Mouse (Mus musculus) liver, embryonic 16.5 days (tissue): ENCODE measurements around the gene Lrrfip1. TPM values are rescaled to one million over a fixed set of nuclear protein-coding genes. Genes with fewer than 3 reads are reported as not detected.

Experiments used
- ATAC-seq: fragments of 200-750 bp; cut with Nextera tagmentation; 2 replicates; pipeline ENCODE4 v1.8.0; 2017; ENCODE audit warnings: low read depth, mild to moderate bottlenecking, moderate number of reproducible peaks, moderate library complexity
- H3K27ac ChIP-seq: fragments of 300-500 bp; sonication (generic); 2 replicates; pipeline ENCODE4 v1.5.1; 2014; ENCODE audit warnings: mild to moderate bottlenecking, low read length
- H3K27me3 ChIP-seq: fragments of 300-500 bp; sonication (generic); 2 replicates; pipeline ENCODE4 v1.6.1; 2014; ENCODE audit warnings: low read depth, low read length, mixed read lengths; ENCODE audit not compliant: control insufficient read depth, insufficient read depth
- H3K36me3 ChIP-seq: fragments of 300-500 bp; sonication (generic); 2 replicates; pipeline ENCODE4 v1.6.1; 2014; ENCODE audit warnings: mild to moderate bottlenecking; ENCODE audit not compliant: control insufficient read depth, insufficient read depth
- H3K4me1 ChIP-seq: fragments of 300-500 bp; sonication (generic); 2 replicates; pipeline ENCODE4 v1.6.1; 2014; ENCODE audit warnings: low read depth, low read length, mixed read lengths; ENCODE audit not compliant: control insufficient read depth
- H3K4me2 ChIP-seq: fragments of 300-500 bp; sonication (generic); 2 replicates; pipeline ENCODE4 v1.6.1; 2014; ENCODE audit warnings: low read depth, low read length, mixed read lengths
- H3K4me3 ChIP-seq: fragments of 300-500 bp; sonication (generic); 2 replicates; pipeline ENCODE4 v1.5.1; 2014; ENCODE audit warnings: low read depth, mild to moderate bottlenecking, low read length
- H3K9ac ChIP-seq: fragments of 300-500 bp; sonication (generic); 2 replicates; pipeline ENCODE4 v1.6.1; 2014; ENCODE audit warnings: low read depth, low read length
- H3K9me3 ChIP-seq: fragments of 300-500 bp; sonication (generic); replicated peaks from 2 replicates; pipeline ENCODE4 v1.6.1; 2016; ENCODE audit warnings: low read length; ENCODE audit not compliant: control insufficient read depth
- WGBS: fragments of 180-500 bp; shearing (Covaris S2); extraction: QIAGEN DNeasy Blood & Tissue Kit; methylation state at CpG from one replicate; pipeline ENCODE4 v1.1.7; 2014; ENCODE audit not compliant: insufficient replicate concordance; 5-methylcytosine and 5-hydroxymethylcytosine counted together
- polyA plus RNA-seq: library from polyadenylated mRNA; unstranded; fragments of >200 nt; fragmentation: Nextera tagmentation; extraction: Ambion mirVana; gene quantifications from 2 replicates; pipeline ENCODE4 v1.2.1, GENCODE M21; 2015

Lrrfip1 gene
- polyA plus RNA-seq, 1 experiment from 2014 or later: 20.5 TPM

DNA sequence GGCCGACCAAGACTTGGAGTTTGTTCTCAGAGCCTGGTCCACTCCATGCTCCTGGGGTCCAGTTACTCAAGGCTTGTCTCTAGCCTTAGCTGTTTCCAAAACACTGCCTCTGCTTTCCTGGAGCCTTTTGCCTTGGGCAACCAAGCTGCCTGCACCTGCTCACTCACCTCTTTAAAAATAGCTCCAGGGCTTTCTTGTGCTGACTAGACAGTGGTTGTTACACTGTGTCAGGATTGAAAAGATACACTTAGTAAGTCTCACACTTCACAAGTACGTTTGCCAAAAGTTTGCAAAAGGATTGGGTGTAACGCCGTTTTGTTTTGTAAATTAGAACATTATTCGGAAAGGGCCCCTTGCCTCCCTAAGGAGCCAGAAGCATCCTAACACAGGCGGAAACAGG is 40.0 kb downstream of the Lrrfip1 start:
- no peak overlapping the region for H3K9ac ChIP-seq
- WGBS: 66% methylated on average over 6 of the region's 6 CpGs
- no peak overlapping the region for H3K4me2 ChIP-seq
- no peak for ATAC-seq
- H3K27ac ChIP-seq: no peak overlapping the region
- H3K9me3 ChIP-seq: no peaks in the 10 kb centered on the region
- peaks cover 6% of the 10 kb centered on the region for H3K4me1 ChIP-seq
- H3K27me3 ChIP-seq: no peaks in the 10 kb centered on the region
- no peak overlapping the region for H3K4me3 ChIP-seq
- H3K36me3 ChIP-seq: no peaks in the 10 kb centered on the region

DNA sequence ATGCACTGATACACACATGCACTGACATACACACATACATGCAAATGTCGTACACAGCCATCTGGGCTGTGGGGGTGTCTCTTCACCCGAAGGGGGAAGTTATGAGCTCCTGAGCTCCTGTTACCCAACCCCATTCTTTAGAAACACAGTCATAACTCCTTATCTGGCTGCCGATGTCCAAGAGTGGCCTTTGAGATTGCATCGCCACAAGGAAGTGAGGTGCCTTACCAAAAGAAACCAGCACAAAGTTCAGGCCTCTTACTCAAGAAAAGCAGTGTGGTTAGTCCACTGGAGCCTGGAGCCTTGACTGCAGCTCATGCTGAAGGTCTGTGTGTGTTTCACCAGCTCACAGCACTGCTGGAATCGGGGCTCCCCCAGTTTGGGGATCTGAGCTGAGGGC is 43.1 kb downstream of the Lrrfip1 start:
- H3K9ac ChIP-seq: no peak overlapping the region
- H3K4me2 ChIP-seq: no peak overlapping the region
- peaks cover 11% of the 10 kb centered on the region for H3K4me1 ChIP-seq
- 22% methylated on average over 5 of the region's 5 CpGs for WGBS
- no peak overlapping the region for H3K27ac ChIP-seq
- H3K36me3 ChIP-seq: no peaks in the 10 kb centered on the region
- no peaks in the 10 kb centered on the region for H3K9me3 ChIP-seq
- no peak overlapping the region for H3K4me3 ChIP-seq
- H3K27me3 ChIP-seq: no peaks in the 10 kb centered on the region
- ATAC-seq: peak; percentile 17; the same call in 1 of the 2 replicates

GRCm38 (mm10) chr1:91043191-91043590 is 44.7 kb downstream of the Lrrfip1 start:
- Histone ChIP-seq H3K27me3 (no peaks in the 10 kb centered on the region), H3K9me3 (no peaks in the 10 kb centered on the region), H3K9ac (no peak overlapping the region), H3K4me3 (no peak overlapping the region), H3K4me2 (no peak overlapping the region), H3K36me3 (no peaks in the 10 kb centered on the region), H3K27ac (peak overlapping the region; percentile 58), H3K4me1 (peaks cover 11% of the 10 kb centered on the region)
- 37% methylated on average over 5 of the region's 5 CpGs for WGBS
- peak; percentile 76 for ATAC-seq

DNA sequence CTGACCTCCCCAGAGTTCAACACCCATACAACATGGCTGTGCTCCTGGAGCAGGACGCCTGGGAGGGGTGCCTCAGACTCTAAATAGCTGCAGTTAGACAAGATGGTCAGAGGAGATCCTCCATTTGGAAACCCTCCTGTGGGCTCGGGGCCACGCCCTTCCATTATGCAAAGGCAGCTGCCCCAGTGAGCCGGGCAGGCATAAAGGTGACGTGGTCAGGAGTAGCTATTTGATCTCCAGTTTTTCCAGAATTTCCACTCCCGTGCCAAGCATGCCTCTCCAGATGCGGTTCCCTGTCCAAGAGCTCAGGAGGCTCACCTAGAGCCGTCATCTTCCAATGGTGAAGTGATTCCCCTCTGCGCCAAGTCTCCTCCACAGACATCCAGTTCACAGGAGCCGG is 45.6 kb downstream of the Lrrfip1 start:
- Histone ChIP-seq H3K4me2 (no peak overlapping the region), H3K4me3 (no peak overlapping the region), H3K4me1 (peaks cover 11% of the 10 kb centered on the region), H3K36me3 (no peaks in the 10 kb centered on the region), H3K27me3 (no peaks in the 10 kb centered on the region), H3K27ac (no peak overlapping the region), H3K9ac (no peak overlapping the region), H3K9me3 (no peaks in the 10 kb centered on the region)
- 65% methylated on average over 10 of the region's 10 CpGs for WGBS
- no peak for ATAC-seq

DNA sequence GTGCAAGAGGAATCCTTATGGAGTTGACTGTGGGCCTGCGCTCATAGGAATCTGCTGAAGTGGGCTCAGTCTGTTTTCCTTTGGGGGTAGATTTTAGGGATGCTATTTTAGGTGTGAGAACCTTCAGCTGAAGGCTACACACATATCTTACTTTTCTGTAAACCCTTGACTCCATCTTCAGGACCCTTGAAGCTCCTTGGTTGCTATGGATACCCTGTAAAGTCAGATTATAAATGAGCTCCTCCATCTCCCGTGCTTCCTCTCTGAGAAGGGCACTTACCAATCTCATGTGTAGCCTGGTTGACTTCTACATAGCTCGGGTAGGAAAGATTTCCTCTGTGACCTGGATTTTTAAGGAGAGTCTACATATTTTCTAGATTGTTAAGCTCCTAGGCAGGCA is 46.1 kb downstream of the Lrrfip1 start:
- no peak for ATAC-seq
- Histone ChIP-seq H3K27ac (no peak overlapping the region), H3K9ac (no peak overlapping the region), H3K4me3 (no peak overlapping the region), H3K4me2 (no peak overlapping the region), H3K27me3 (no peaks in the 10 kb centered on the region), H3K9me3 (no peaks in the 10 kb centered on the region), H3K36me3 (no peaks in the 10 kb centered on the region), H3K4me1 (peaks cover 11% of the 10 kb centered on the region)
- WGBS: 47% methylated on average over 3 of the region's 3 CpGs

- H3K27ac ChIP-seq: no peak overlapping the region
- no peak overlapping the region for H3K9ac ChIP-seq
- H3K4me1 ChIP-seq: peaks cover 11% of the 10 kb centered on the region
- no peaks in the 10 kb centered on the region for H3K9me3 ChIP-seq
- 35% methylated on average over 5 of the region's 5 CpGs for WGBS
- H3K36me3 ChIP-seq: no peaks in the 10 kb centered on the region
- H3K4me3 ChIP-seq: no peak overlapping the region
- no peak overlapping the region for H3K4me2 ChIP-seq
- no peaks in the 10 kb centered on the region for H3K27me3 ChIP-seq
- ATAC-seq: no peak
Measured at GRCm38 (mm10) chr1:91046237-91046636, 47.7 kb downstream of the Lrrfip1 start.

- no peak for ATAC-seq
- H3K36me3 ChIP-seq: no peaks in the 10 kb centered on the region
- WGBS: 36% methylated on average over 6 of the region's 6 CpGs
Measured at GRCm38 (mm10) chr1:91049296-91049695, 50.8 kb downstream of the Lrrfip1 start.

DNA sequence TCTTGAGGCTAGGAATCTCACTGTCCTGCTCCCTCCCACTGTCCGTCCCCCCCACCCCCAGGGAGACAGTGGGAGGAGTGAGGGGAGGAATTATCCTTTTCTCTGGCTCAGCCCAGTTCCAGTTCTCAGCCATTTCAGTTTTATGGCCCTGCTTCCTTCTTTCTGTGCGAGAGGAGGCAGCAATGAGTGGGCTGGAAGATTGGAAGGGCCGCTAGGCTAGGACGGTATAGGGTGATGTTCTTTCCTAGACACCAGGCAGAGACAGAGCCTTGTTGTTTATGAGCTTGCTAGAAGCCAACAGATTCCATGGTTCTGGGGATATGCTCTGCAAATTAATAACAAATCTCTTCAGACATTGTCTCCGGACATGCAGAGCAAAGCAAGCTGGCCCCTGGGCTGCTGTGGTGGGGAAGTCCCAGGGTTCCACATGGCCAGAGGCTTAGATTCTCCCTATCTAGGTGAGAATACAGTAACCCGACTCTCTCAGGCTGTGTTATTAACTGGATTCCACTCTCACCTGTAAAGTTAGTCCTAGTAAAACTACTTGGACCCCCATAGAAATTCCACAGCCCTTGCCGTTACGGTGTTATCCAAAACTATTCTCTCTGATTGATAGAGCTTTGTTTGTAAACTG is 53.0 kb downstream of the Lrrfip1 start:
- H3K9me3 ChIP-seq: no peaks in the 10 kb centered on the region
- H3K4me1 ChIP-seq: peaks cover 21% of the 10 kb centered on the region
- 47% methylated on average over 8 of the region's 8 CpGs for WGBS

More at GRCm38 (mm10) chr1:91049296-91049695, 50.8 kb downstream of the Lrrfip1 start:
- Histone ChIP-seq H3K27me3 (peaks cover 8% of the 10 kb centered on the region; the same call in 1 of the 2 replicates), H3K27ac (no peak overlapping the region), H3K9ac (no peak overlapping the region), H3K9me3 (no peaks in the 10 kb centered on the region), H3K4me2 (no peak overlapping the region), H3K4me1 (peaks cover 7% of the 10 kb centered on the region), H3K4me3 (no peak overlapping the region)

DNA sequence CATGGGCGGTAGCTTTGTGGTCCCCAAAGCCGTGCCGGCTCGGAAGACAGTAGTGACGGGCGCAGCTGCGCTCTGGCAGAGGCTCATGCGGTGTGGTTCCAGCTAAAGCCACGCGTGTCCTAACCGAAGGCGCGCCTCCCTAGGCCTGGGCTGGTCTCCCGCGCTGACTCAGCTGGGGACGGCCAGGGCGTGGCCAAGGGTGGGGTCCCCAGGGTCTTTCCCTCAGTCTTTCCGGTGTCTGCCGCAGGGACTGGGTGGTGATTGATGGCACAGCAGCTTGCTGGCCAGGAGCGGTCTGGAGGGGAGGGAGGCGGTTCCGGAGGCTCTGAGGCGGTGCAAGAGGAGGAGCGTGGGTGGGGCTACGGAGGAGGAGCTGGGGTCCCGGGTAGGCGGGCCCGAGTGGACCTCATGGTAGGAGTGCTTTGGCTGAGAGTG is 54.2 kb downstream of the Lrrfip1 start:
- Histone ChIP-seq H3K36me3 (no peaks in the 10 kb centered on the region), H3K9ac (peak overlapping the region; percentile 53), H3K4me3 (peak overlapping the region; percentile 58), H3K4me1 (peaks cover 30% of the 10 kb centered on the region), H3K27ac (peak overlapping the region; percentile 48; the same call in 1 of the 2 replicates), H3K4me2 (peak overlapping the region; percentile 79), H3K9me3 (no peaks in the 10 kb centered on the region), H3K27me3 (peaks cover 8% of the 10 kb centered on the region; the same call in 1 of the 2 replicates)
- WGBS: under 1% methylated on average over 28 of the region's 28 CpGs
- peak; percentile 87 for ATAC-seq

More for the DNA sequence above, 53.0 kb downstream of the Lrrfip1 start:
- Histone ChIP-seq H3K27me3 (peaks cover 8% of the 10 kb centered on the region; the same call in 1 of the 2 replicates), H3K4me2 (0 out of 2 replicates have a peak overlapping the region, but pooled peaks have one; percentile 8), H3K9ac (no peak overlapping the region), H3K4me3 (no peak overlapping the region), H3K36me3 (no peaks in the 10 kb centered on the region), H3K27ac (no peak overlapping the region)
- ATAC-seq: no peak
